Mouse (Mus musculus) left cerebral cortex, postnatal 4 days (tissue): ENCODE measurements around the gene Gm43951. TPM values are rescaled to one million over a fixed set of nuclear protein-coding genes. Genes with fewer than 3 reads are reported as not detected.

Experiments
- total RNA-seq, 2 experiments: library from RNA; stranded (reverse); gene quantifications; 2 replicates each; pipeline ENCODE4 v1.2.3; 2021

The Gm43951 gene
- total RNA-seq, 2 experiments from 2014 or later = 11.8 to 12.6 TPM

Other genes starting within 250 kb of the Gm43951 start
- gene Aipl1, start 169.3 kb downstream of the Gm43951 start, total RNA-seq = under 1 TPM; 0.14 to 0.26 TPM
- gene Pimreg, start 164.8 kb downstream of the Gm43951 start, total RNA-seq = 1 to 10 TPM; 9.3 to 9.7 TPM
- 10 to 100 TPM; 20.9 to 25.5 TPM for gene Pitpnm3, start 71.1 kb downstream of the Gm43951 start, total RNA-seq
- 10 to 100 TPM; 36.3 to 37.6 TPM for gene 4933427D14Rik, start 619 bp upstream of the Gm43951 start, total RNA-seq
- gene Txndc17, start 707 bp upstream of the Gm43951 start, total RNA-seq = 10 to 100 TPM; 54.9 to 61.7 TPM
- gene Med31, start 8.8 kb upstream of the Gm43951 start, total RNA-seq = 10 to 100 TPM; 13.8 to 14.6 TPM
- gene Slc13a5, start 60.4 kb upstream of the Gm43951 start, total RNA-seq = 1 to 10 TPM; 7.2 to 9.8 TPM
- gene Xaf1, start 94.8 kb upstream of the Gm43951 start, total RNA-seq = 1 to 10 TPM in 1 of 2 experiments, under 1 TPM in 1; 0.70 to 1.2 TPM
- gene Fbxo39, start 107.6 kb upstream of the Gm43951 start, total RNA-seq = not detected
- 1 to 10 TPM; 1.6 to 2.1 TPM for gene Tekt1, start 155.6 kb upstream of the Gm43951 start, total RNA-seq
- gene Smtnl2, start 204.9 kb upstream of the Gm43951 start, total RNA-seq = 1 to 10 TPM; 9.6 to 9.9 TPM
- gene Ggt6, start 228.7 kb upstream of the Gm43951 start, total RNA-seq = not detected
- 10 to 100 TPM; 68.3 to 77.3 TPM for gene Mybbp1a, start 234.5 kb upstream of the Gm43951 start, total RNA-seq